Mouse (Mus musculus) forebrain, embryonic 15.5 days (tissue): ENCODE measurements around the gene Rabggta. TPM values are rescaled to one million over a fixed set of nuclear protein-coding genes. Genes with fewer than 3 reads are reported as not detected.

ENCODE experiments used
- ATAC-seq: fragments of 200-750 bp; cut with Nextera tagmentation; replicated peaks from 2 replicates; pipeline ENCODE4 v1.8.0; 2017; ENCODE audit warnings: mild to moderate bottlenecking, moderate TSS enrichment, moderate library complexity
- H3K27ac ChIP-seq: fragments of 300-500 bp; sonication (generic); replicated peaks from 2 replicates; pipeline ENCODE4 v1.5.1; 2015; ENCODE audit warnings: mild to moderate bottlenecking, inconsistent platforms
- H3K27me3 ChIP-seq: fragments of 300-500 bp; sonication (generic); 2 replicates; pipeline ENCODE4 v1.6.1; 2015; ENCODE audit warnings: inconsistent platforms
- H3K36me3 ChIP-seq: fragments of 300-500 bp; sonication (generic); 2 replicates; pipeline ENCODE4 v1.6.1; 2015; ENCODE audit warnings: mild to moderate bottlenecking, inconsistent platforms
- H3K4me1 ChIP-seq: fragments of 300-500 bp; sonication (generic); 2 replicates; pipeline ENCODE4 v1.6.1; 2015; ENCODE audit warnings: inconsistent platforms
- H3K4me2 ChIP-seq: fragments of 300-500 bp; sonication (generic); replicated peaks from 2 replicates; pipeline ENCODE4 v1.6.1; 2015; ENCODE audit warnings: mild to moderate bottlenecking, inconsistent platforms
- H3K4me3 ChIP-seq: fragments of 300-500 bp; sonication (generic); 2 replicates; pipeline ENCODE4 v1.5.1; 2015; ENCODE audit warnings: mild to moderate bottlenecking, inconsistent platforms
- H3K9ac ChIP-seq: fragments of 300-500 bp; sonication (generic); replicated peaks from 2 replicates; pipeline ENCODE4 v1.6.1; 2015; ENCODE audit warnings: mild to moderate bottlenecking, inconsistent platforms
- H3K9me3 ChIP-seq: fragments of 300-500 bp; sonication (generic); 2 replicates; pipeline ENCODE4 v1.6.1; 2016; ENCODE audit warnings: inconsistent platforms
- WGBS: fragments of 180-500 bp; shearing (Covaris S2); methylation state at CpG from one replicate; pipeline ENCODE4 v1.1.7; 2015; ENCODE audit warnings: mixed read lengths; 5-methylcytosine and 5-hydroxymethylcytosine counted together
- polyA plus RNA-seq: library from polyadenylated mRNA; unstranded; fragments of >200 nt; fragmentation: Nextera tagmentation; extraction: Ambion mirVana; gene quantifications from 2 replicates; pipeline ENCODE4 v1.2.1, GENCODE M21; 2015

Rabggta gene
- polyA plus RNA-seq, 1 experiment from 2014 or later = 51.4 TPM

DNA sequence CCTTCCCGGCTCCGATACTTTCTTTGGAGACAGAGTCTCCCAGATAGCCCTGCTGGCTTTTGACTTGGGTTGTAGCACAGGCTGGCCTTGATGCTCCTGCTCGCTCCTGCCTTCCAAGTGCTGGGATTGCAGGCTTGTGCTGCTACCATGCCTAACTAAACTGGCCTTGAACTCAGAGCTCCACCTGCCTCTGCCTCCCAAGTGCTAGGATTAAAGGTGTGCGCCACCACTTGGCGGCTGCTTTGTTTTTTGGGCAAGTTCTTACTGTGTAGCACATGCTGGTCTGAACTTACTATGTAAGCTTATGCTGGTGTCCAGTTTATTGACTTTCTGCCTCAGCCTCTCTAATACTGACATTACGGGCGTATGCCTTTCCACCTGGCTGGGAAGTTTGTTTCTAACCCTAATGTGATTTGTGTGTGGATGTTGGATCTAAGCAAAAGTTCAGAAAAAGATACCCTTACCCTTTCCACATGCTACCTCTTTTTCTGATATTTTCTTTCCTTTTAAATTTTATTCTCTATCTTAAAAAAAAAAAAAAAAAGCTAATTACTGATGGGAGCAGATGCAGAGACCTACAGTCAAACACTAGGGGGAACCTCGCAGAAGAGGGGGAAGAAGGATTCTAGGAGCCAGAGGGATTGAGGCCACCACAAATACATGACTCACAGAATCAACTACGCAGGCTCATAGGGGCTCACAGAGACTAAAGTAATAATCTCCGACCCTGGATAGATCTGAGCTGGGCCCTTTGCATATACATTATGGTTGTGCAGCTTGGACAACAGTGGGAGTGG lies 25.2 kb upstream of the Rabggta start:
- WGBS = 91% methylated on average over 10 of the region's 10 CpGs
- no peak for ATAC-seq
- H3K4me2 ChIP-seq = peak overlapping the region; percentile 96
- peaks cover 35% of the 10 kb centered on the region for H3K4me1 ChIP-seq
- peak overlapping the region; percentile 75 for H3K4me3 ChIP-seq
- no peaks in the 10 kb centered on the region for H3K9me3 ChIP-seq
- no peaks in the 10 kb centered on the region for H3K27me3 ChIP-seq
- no peak overlapping the region for H3K27ac ChIP-seq
- H3K9ac ChIP-seq = no peak overlapping the region
- H3K36me3 ChIP-seq = peaks cover 39% of the 10 kb centered on the region

- WGBS = under 1% methylated on average over 31 of the region's 31 CpGs
- ATAC-seq = peak; percentile 6; the same call in 1 of the 2 replicates
- Histone ChIP-seq H3K27me3 (no peaks in the 10 kb centered on the region), H3K9me3 (no peaks in the 10 kb centered on the region), H3K4me1 (peaks cover 35% of the 10 kb centered on the region), H3K4me3 (peak overlapping the region; percentile 75), H3K27ac (peak overlapping the region; percentile 53; the same call in 1 of the 2 replicates), H3K4me2 (peak overlapping the region; percentile 96), H3K36me3 (peaks cover 29% of the 10 kb centered on the region), H3K9ac (peak overlapping the region; percentile 73)
These were observed 23.8 kb upstream of the Rabggta start for GRCm38 (mm10) chr14:55745861-55746237.

GRCm38 (mm10) chr14:55745180-55745860 lies 23.3 kb upstream of the Rabggta start, which contains the start of the genes Dhrs1 and Nop9:
TSS of gene Dhrs1 (minus strand) at chr14:55745690.
TSS of gene Nop9 (plus strand) at chr14:55745693.
- H3K4me2 ChIP-seq = peak within 1 kb of the TSS; percentile 96
- 1% methylated on average over 48 of the region's 48 CpGs for WGBS
- H3K4me1 ChIP-seq = peaks cover 35% of the 10 kb centered on the region
- peak within 1 kb of the TSS; percentile 73 for H3K9ac ChIP-seq
- peak within 1 kb of the TSS; percentile 75 for H3K4me3 ChIP-seq
- ATAC-seq = peak; percentile 85
- H3K36me3 ChIP-seq = peaks cover 27% of the 10 kb centered on the region
- peak within 1 kb of the TSS; percentile 53; the same call in 1 of the 2 replicates for H3K27ac ChIP-seq
- H3K9me3 ChIP-seq = no peaks in the 10 kb centered on the region
- no peaks in the 10 kb centered on the region for H3K27me3 ChIP-seq

GRCm38 (mm10) chr14:55743711-55744110 lies 21.6 kb upstream of the Rabggta start:
- peaks cover 18% of the 10 kb centered on the region for H3K36me3 ChIP-seq
- 22% methylated on average over 10 of the region's 10 CpGs for WGBS
- ATAC-seq = peak; percentile 62
- peaks cover 35% of the 10 kb centered on the region for H3K4me1 ChIP-seq
- no peaks in the 10 kb centered on the region for H3K27me3 ChIP-seq
- H3K9me3 ChIP-seq = no peaks in the 10 kb centered on the region
- H3K4me3 ChIP-seq = no peak overlapping the region
- 0 out of 2 replicates have a peak overlapping the region, but pooled peaks have one; percentile 19 for H3K9ac ChIP-seq
- H3K27ac ChIP-seq = no peak overlapping the region
- no peak overlapping the region for H3K4me2 ChIP-seq

DNA sequence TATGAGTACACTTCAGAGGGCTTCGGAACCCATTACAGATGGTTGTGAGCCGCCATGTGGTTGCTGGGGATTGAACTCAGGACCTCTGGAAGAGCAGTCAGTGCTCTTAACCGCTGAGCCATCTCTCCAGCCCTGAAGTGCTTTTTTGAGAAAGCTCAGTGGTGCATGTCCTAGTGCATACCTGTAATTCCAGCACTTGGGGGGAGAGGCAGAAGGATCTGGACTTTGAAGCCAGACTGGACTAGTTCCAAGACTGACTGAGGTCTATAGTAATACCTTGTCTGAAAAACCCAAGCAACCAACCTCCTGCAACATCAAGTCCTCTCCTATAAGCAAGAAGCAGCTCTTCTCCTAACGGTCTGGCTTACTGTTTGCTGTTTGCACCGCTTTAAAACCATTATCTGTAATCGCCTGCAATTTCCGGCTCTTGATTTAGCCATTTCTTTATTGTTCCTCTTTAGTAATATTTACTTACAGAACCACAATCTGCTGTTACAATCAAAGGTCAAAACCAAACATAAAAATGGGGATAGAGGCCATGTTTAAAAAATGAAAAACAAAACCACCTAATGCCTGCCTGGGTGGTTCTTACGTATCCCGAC lies 15.1 kb upstream of the Rabggta start:
- Histone ChIP-seq H3K4me1 (no peaks in the 10 kb centered on the region), H3K36me3 (peaks cover 18% of the 10 kb centered on the region), H3K9ac (no peak overlapping the region), H3K4me2 (no peak overlapping the region), H3K27ac (no peak overlapping the region), H3K27me3 (no peaks in the 10 kb centered on the region), H3K9me3 (no peaks in the 10 kb centered on the region), H3K4me3 (no peak overlapping the region)
- 91% methylated on average over 9 of the region's 9 CpGs for WGBS
- no peak for ATAC-seq

GRCm38 (mm10) chr14:55735758-55736157 lies 13.7 kb upstream of the Rabggta start:
- no peak overlapping the region for H3K27ac ChIP-seq
- H3K4me1 ChIP-seq = 0 out of 2 replicates have a peak, but pooled peaks cover 2% of the 10 kb centered on the region
- H3K4me3 ChIP-seq = no peak overlapping the region
- H3K9ac ChIP-seq = no peak overlapping the region
- WGBS = 78% methylated on average over 4 of the region's 4 CpGs
- ATAC-seq = no peak
- no peaks in the 10 kb centered on the region for H3K9me3 ChIP-seq
- H3K27me3 ChIP-seq = no peaks in the 10 kb centered on the region
- peaks cover 14% of the 10 kb centered on the region for H3K36me3 ChIP-seq
- no peak overlapping the region for H3K4me2 ChIP-seq

GRCm38 (mm10) chr14:55735334-55735733 lies 13.3 kb upstream of the Rabggta start:
- no peaks in the 10 kb centered on the region for H3K27me3 ChIP-seq
- ATAC-seq = no peak
- 73% methylated on average over 3 of the region's 3 CpGs for WGBS

DNA sequence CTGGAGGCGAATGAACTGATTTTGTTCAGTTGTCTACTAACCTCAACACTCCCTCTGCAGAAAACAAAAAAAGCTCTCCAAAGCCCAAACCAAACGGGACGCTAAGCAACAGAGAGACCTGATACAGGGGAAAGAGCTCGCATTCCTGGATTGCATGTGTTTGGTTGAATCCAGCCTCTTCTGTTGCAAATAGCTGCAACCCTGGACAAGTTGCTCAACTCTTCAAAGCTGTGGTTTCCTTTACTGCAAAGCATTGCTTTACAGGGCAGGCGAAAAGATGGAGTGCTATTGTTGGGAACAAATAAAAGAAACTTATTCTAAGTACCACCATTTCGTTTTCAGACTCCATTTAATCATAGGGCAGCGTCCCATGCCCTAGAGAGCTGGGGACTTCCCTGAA lies 12.8 kb upstream of the Rabggta start:
- Histone ChIP-seq H3K36me3 (peaks cover 7% of the 10 kb centered on the region), H3K27ac (no peak overlapping the region), H3K4me3 (no peak overlapping the region), H3K9me3 (no peaks in the 10 kb centered on the region), H3K27me3 (no peaks in the 10 kb centered on the region), H3K4me1 (peaks cover 11% of the 10 kb centered on the region), H3K4me2 (no peak overlapping the region), H3K9ac (no peak overlapping the region)
- ATAC-seq = no peak
- WGBS = 73% methylated on average over 7 of the region's 7 CpGs

More at GRCm38 (mm10) chr14:55735334-55735733, 13.3 kb upstream of the Rabggta start:
- Histone ChIP-seq H3K4me3 (no peak overlapping the region), H3K9ac (no peak overlapping the region), H3K4me2 (no peak overlapping the region), H3K27ac (no peak overlapping the region), H3K36me3 (peaks cover 11% of the 10 kb centered on the region), H3K4me1 (peaks cover 6% of the 10 kb centered on the region; the same call in 1 of the 2 replicates), H3K9me3 (no peaks in the 10 kb centered on the region)

GRCm38 (mm10) chr14:55733889-55734288 lies 11.8 kb upstream of the Rabggta start:
- 77% methylated on average over 10 of the region's 10 CpGs for WGBS
- H3K27ac ChIP-seq = no peak overlapping the region
- no peak overlapping the region for H3K9ac ChIP-seq
- peaks cover 11% of the 10 kb centered on the region for H3K4me1 ChIP-seq
- no peaks in the 10 kb centered on the region for H3K9me3 ChIP-seq
- no peaks in the 10 kb centered on the region for H3K27me3 ChIP-seq
- H3K4me3 ChIP-seq = no peak overlapping the region
- peaks cover 7% of the 10 kb centered on the region for H3K36me3 ChIP-seq
- ATAC-seq = no peak
- no peak overlapping the region for H3K4me2 ChIP-seq

DNA sequence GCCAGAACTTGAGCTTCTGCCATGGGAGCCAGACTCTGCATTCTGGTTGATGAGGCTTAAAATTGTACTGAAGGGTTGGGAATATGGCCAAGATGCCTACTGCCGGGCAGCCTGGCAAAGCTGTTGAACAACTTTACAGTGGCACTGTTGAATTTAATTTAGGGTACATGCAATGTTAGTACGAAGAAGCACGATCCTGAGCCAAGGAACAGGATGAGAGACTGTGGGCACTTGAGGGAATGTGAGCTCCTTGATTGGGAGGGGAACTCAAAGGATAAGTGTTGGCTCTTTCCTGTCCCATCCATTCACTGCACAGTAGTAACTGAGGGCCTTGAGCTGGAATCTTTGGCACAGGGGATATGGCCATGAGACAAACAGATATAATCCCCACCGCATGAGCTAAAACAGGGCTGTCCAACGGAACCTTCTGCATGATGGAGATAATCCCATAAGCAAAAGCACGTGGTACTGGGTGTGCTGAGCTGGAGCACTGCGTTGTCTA lies 8.5 kb upstream of the Rabggta start:
- Histone ChIP-seq H3K4me3 (no peak overlapping the region), H3K9me3 (no peaks in the 10 kb centered on the region), H3K27ac (peak overlapping the region; percentile 52; the same call in 1 of the 2 replicates), H3K27me3 (no peaks in the 10 kb centered on the region), H3K9ac (no peak overlapping the region), H3K4me1 (peaks cover 11% of the 10 kb centered on the region), H3K36me3 (no peaks in the 10 kb centered on the region), H3K4me2 (no peak overlapping the region)
- 57% methylated on average over 7 of the region's 7 CpGs for WGBS
- ATAC-seq = peak; percentile 64

DNA sequence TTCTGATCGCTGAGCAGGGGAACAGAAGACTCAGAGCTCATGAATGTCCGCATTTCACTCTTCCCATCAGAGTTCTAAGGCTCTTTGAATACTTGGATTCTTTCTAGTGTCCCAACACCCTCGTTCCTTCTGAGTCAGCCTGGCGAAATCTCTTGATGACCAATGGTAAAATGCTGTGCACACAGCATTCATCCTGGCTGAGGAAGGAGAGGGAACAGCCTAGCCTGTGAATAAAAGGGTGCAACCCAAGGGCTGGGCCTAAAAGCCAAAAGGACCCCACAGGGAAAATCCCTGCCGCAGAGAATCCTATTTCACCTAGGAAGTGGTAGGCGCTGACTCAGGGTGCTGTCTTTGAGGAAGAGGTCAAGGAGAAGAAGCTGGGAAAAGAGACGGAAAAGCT lies 8.1 kb upstream of the Rabggta start:
- H3K4me3 ChIP-seq = no peak overlapping the region
- peak; percentile 19; the same call in 1 of the 2 replicates for ATAC-seq
- H3K9me3 ChIP-seq = no peaks in the 10 kb centered on the region
- H3K4me2 ChIP-seq = no peak overlapping the region
- H3K36me3 ChIP-seq = no peaks in the 10 kb centered on the region
- H3K27me3 ChIP-seq = no peaks in the 10 kb centered on the region
- 63% methylated on average over 7 of the region's 7 CpGs for WGBS
- H3K4me1 ChIP-seq = peaks cover 11% of the 10 kb centered on the region
- H3K27ac ChIP-seq = peak overlapping the region; percentile 52; the same call in 1 of the 2 replicates
- H3K9ac ChIP-seq = no peak overlapping the region
